Mouse (Mus musculus) lung, postnatal 4 days (tissue): ENCODE measurements at regions not wholly inside any gene's neighbourhood (a gene's known extent, or its start where the extent isn't known, plus 50 kb on each side); places are given as distances from the start of the nearest gene placed in this dataset.
"Not testable (repeated sequence)": the region's sequence is repeated elsewhere in the genome, so short reads cannot be mapped to it uniquely, and the experiment has no call there.

Experiments
- DNase-seq, 2 experiments: peaks; one replicate each; pipeline ENCODE4 v3.0.0; 2021

- DNase-seq = no peak
Measured at GRCm38 (mm10) chr16:63104383-63104782, 250.3 kb downstream of the Pros1 start.

DNA sequence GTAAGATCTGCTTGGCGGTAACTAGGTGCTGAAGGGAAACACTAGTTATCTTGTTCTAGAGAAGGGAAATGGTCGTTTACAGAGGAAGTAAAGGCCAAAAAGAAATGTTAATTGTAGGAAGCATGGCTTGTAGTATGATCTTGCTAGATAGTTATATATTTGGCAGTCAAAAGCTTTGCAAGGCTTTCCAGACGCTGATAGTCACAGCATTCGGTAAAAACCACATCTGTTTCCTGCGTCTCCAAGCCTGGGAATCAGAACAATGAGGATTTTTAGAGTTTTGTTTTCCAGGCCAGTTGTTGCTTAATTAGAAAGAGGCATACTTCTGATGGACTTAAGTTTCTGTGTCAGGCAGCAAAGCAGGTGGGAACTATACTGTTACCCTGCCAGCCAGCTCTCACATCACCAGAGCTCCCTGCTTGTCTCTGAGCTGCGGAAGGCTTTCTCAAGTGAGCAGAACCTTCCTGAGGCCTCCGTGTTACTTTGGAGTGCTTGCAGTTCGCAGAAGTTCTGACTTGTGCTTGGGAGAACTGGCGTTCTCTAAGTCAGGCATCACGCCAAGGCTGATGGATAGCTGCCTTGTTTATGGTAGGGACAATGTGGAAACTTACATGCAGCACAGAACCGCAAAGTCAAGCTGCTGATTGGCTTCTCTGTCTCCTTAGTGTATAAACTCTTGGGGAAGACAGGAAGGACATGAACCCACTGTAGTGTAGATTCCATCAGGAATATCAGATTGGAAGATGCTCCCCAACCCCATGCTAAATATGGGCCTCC lies 251.0 kb downstream of the Pros1 start:
- DNase-seq = peak; percentile 73 to 82

DNA sequence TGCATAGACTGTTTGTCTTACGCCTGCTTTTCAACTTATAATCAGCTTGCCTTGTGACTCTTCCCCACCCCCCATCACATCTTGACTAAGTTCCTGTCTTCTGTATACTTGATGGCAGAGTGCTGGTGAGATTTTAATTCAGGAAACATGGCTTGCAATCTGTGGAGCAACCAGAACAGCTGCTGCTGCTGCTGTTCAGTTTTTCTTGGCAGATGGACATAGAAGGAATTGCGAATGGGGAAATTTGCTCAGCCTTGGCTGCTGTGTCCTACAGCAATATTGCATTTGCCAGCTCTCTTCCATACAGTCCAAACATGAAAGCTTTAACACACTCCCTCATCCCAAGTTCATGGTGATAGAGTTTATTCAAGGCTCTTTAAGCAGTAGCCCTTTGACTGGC lies 262.3 kb downstream of the Pros1 start:
- peak in 1 of 2 experiments; percentile 28 for DNase-seq

DNA sequence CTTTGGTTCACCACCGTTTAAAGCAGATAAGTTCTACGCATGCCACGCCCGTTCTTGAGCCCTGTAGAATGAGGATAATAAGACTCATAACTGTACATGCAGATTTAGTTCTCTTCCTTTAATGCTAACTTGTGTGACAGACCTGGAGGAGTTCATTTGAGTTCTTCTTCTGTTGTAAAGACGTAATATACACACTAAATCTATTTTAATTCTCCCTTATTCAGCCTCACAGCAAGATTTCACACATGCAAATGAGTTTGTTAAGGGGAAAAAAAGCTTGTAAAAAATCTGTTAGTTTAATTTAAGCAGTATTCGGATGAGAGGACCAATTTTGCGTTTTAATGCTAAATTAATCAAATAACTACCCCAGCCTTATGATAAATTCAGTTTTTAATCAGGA lies 264.6 kb downstream of the Pros1 start:
- DNase-seq = no peak

DNA sequence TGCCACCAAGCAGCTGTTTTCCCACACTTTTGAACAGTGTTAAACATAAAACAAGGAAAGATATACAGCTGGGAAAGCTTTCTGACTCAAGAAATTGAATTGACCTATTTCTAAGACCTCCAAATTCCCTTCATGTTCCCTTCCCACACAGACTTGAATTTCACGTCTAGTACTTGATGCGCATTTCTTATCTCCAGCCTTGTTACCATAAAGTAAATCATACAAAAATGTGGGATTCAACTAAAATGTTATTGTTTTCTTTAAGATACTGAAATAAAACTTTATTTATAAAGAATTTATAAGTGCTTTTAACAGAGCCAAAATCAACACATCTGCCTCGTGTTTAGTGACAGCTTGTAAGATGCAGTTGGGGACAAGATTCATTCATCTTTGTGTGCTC lies 289.7 kb downstream of the Pros1 start:
- no peak for DNase-seq

- DNase-seq = no peak
Measured at GRCm38 (mm10) chr16:63155300-63155821, 301.3 kb downstream of the Pros1 start.

GRCm38 (mm10) chr16:63170101-63170500 lies 316.0 kb downstream of the Pros1 start:
- no peak for DNase-seq

DNA sequence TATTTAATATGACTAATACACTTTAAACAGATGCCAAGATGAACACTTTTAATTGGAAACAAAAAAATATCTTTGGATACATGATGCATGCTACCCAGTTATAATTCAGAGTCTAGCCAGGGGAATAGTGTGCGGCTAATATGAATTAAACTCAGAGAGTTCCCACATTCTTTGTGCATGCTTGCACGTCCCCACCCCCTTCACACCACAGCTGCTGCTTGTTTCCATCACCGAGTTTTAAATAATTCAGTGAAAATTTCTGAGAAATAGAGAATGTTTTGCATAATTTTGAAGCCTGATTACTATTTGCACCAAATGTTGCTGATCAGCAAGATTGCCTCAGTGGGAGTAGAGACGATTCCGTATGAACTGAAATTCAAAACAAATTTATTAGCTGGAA lies 325.1 kb downstream of the Pros1 start:
- DNase-seq = peak; percentile 7 to 35

GRCm38 (mm10) chr16:63191181-63191580 lies 337.1 kb downstream of the Pros1 start:
- no peak for DNase-seq

DNA sequence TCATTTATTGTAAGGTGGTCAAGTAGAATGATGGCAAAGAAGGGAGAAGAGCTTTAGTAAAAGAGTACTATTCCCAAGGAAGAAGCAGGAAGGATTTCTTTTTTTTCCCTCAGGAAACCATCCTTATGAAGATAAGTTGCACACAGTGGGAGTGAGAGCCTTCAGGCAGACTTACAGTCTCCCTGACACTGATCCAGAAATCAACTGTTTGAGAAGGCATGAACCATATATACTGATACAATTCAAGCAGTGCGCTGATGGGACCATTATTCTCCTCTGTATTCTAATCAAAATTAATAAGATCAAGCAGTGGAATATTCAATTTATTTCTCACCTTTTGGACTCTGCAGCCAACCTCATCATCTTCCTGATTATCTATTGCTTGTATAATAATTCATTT lies 337.5 kb downstream of the Pros1 start:
- DNase-seq = no peak

DNA sequence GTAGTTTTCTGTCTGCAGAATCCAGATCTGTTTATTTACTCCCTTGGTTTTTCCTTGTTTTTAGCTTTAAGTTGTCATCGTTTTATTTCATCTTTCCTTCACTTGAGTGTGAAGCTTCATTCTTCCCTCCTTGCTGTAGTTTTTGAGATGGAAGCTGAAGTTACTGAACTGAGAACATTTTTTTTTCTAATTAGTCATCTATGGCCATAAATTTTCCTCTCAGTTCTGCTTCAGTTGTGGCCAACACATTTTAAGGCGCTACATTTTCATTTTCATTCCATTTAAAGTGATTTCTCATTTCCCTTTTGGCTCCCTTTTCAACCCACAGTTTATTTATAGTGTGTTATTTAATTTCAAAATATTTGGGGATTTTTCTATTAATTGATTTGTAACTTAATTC lies 340.5 kb downstream of the Pros1 start:
- DNase-seq = no peak

DNA sequence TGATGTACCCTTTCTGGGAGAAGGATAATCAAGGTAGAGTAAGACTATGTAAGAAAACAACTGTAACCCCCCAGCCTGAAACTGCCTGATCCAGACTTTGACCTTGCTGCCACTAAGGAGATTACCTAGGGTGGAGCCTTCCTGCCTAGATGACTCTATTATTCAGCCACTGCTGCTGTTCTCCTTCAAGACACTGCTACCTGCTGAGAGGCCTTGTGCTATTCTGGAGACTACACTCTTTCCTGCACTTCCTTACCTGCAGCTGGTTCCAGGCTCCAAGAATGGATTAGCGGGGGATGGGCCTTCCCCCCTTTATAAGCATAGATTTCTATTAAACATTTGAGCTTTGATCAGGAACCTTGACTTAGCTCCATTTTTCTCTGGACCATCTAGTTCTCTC lies 359.4 kb downstream of the Pros1 start:
- not testable (repeated sequence) for DNase-seq

GRCm38 (mm10) chr16:63220228-63220879 lies 366.2 kb downstream of the Pros1 start:
- no peak for DNase-seq

GRCm38 (mm10) chr16:63224608-63225007 lies 370.5 kb downstream of the Pros1 start:
- no peak for DNase-seq

DNA sequence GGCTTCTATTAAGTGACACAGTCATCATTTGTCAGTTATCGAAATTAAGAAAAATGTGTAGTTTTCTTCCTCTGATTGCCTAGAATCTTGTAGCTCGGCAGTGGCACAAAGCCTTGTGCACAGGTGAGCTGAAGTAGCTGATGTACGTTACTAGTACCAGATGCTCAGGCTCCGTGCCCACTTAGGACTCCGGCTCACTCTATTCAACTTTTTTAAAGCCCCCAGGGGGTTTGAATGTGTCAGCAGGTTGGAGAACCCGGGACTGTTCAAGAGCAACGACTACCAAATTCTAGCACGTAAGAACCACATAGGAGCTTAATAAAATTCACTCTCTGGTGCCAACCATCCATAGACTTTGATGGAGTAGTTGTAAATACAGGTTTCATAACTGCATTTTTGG lies 371.0 kb downstream of the Pros1 start:
- no peak for DNase-seq

DNA sequence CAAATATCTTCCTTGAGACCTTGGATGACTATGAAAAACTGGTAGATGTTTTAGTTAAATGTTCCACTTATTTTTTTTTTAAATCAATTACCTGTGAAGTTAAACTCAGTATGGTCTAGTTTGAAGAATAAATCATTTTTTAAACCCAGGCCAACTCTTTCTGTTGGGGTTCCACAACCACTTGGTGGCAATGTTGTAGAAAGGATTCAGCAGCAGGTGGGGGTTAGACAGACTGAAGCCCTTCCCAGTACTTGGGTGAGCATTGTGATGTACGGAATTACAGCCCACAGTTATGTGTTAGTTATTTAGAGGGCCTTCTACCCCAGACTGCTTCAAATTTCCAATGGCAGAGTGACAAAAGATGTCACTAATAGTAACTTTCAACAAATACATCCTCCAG lies 375.0 kb downstream of the Pros1 start:
- no peak for DNase-seq

- no peak for DNase-seq
Measured at GRCm38 (mm10) chr16:63229567-63229966, 375.5 kb downstream of the Pros1 start.

DNA sequence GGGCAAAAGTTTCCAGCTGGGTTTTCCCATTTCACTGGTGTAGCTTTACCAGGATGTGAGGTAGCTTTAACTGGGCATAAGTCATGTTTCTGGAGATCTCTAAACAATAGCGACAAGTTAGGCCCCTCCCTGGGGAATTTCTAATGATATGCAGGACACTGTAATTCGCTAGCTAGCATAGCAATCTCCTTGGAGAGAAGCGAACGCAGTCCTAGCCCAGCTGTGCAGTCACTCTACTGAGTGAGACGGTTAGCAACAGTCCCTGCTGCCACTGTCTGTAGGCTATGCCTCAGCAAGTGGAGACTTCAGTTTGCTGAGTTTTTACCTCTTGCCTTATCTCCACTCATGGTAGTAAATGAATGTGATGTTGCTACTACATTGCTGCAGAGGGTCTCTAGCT lies 416.1 kb downstream of the Pros1 start:
- no peak for DNase-seq

DNA sequence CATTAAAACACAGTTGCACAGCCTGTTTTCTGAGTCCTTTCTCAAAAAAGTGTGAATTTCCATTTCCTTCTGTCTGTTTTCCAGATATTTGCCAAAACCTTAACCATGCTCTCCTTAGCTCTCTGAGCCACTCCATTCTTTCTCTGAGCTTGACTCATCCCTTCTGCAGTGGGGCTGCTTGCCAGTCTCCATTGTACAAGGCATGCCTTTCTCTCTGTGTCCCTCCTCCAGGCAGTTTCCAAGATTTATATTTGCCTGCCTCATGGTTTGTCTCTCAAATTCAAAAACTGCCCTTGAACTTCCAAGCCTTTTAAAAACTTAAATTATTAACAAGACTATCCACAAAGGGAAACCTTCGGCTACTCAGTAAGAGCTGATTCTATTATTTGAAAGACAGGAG lies 423.4 kb downstream of the Pros1 start:
- DNase-seq = no peak

- no peak for DNase-seq
Measured at GRCm38 (mm10) chr16:63278259-63278697, 424.2 kb downstream of the Pros1 start.

DNA sequence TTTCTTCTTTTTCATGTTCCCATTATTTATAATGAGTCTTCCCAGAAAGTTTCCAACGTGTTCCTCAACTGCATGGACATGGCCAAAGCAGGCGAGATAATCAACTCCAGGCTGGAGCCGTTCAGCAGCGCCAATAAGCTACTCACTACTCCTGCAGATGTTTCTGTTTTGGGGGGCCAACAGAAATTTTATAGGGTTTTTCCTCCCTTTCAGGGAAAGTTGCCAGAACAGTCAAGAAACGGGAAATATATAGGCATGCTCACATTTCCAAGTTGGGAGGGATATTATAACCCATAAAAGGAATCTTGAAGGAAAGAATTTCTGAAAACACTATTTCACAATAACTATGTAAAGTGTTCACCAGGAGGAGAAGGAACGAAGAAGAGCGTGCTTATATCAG lies 433.5 kb downstream of the Pros1 start:
- DNase-seq = no peak

GRCm38 (mm10) chr16:63311676-63312075 lies 457.6 kb downstream of the Pros1 start:
- no peak for DNase-seq

DNA sequence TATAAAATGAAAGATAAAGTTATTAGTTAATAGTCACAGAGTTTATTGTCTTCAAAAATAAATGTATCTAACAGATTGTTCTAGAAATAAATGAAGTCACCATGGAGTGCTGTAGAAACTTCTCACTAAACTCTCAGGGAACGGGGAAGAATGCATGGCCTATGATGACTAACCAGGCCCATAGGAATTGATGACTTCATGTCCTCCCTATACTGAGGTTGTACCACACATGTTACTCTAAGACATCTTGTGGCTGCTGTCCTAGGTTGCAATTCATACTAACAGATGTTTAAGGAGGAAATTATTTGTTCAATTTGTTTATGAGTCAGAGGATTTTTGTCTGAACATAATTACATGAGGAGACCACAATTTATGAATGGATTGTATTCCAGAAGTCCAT lies 459.4 kb downstream of the Pros1 start:
- DNase-seq = no peak

GRCm38 (mm10) chr16:63319602-63320001 lies 465.5 kb downstream of the Pros1 start:
- no peak for DNase-seq
